ENCODE assay signal across 14 mouse cellular contexts in the genomic region with DNA sequence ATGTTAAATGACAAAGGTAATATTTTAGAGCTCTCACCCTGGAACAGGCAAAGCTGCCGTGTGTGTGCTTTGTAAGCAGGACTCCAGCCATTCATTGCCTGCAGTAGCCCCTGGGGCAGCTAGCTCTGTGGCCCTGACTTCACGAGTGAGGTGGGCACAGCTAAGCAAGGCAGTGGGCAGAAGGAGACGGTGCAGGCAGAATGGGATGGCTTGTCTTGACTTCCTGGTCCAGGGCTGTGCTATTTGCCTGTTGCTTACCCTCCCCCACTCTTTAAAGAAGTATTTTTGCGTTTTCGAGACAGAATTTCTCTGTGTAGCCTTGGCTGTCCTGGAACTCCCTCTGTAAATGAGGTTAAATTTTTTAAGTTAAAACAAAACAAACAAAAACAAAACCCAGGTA. TPM values are rescaled to one million over a fixed set of nuclear protein-coding genes. Genes with fewer than 3 reads are reported as not detected.
DNase-seq lines count a peak whose midpoint lies in the region; ATAC-seq and TF ChIP-seq lines count a peak whose summit lies in the region.
"Had no signal": no experiment of that assay in that cellular context is flagged by ENCODE, and none has a peak within 500 bp of the region (broad histone marks: within the 10 kb centered on the region; RNA-seq: fewer than 3 reads in every experiment).

No protein-coding gene starts in this region.

- WGBS in embryonic facial prominence, embryonic 13.5 days: 48% methylated on average over 5 of the region's 5 CpGs
- 64% methylated on average over 5 of the region's 5 CpGs for WGBS in embryonic facial prominence, embryonic 10.5 days
- WGBS in liver, adult 2 months: 61% methylated on average over 5 of the region's 5 CpGs
- WGBS in embryonic facial prominence, embryonic 14.5 days: 51% methylated on average over 5 of the region's 5 CpGs

- H3ac ChIP-seq in myocyte (ENCODE audit: control insufficient read depth, insufficient read length): no peak overlapping the region

- no peaks in the 10 kb centered on the region for H3K79me2 ChIP-seq in liver, adult 2 months (ENCODE audit: control insufficient read depth, insufficient read depth, low read length)
- no peaks in the 10 kb centered on the region for H3K79me2 ChIP-seq in myocyte (ENCODE audit: control insufficient read depth, insufficient read depth)

- no peaks in the 10 kb centered on the region for H3K36me3 ChIP-seq in embryonic facial prominence, embryonic 13.5 days
- H3K36me3 ChIP-seq in embryonic facial prominence, embryonic 10.5 days (replicated peaks): no peaks in the 10 kb centered on the region
- no peaks in the 10 kb centered on the region for H3K36me3 ChIP-seq in liver, adult 2 months (ENCODE audit: control insufficient read depth, insufficient read depth, low read length)
- no peaks in the 10 kb centered on the region for H3K36me3 ChIP-seq in embryonic facial prominence, embryonic 14.5 days (ENCODE audit: control insufficient read depth, insufficient read depth, low read length)
- no peaks in the 10 kb centered on the region for H3K36me3 ChIP-seq in myocyte (ENCODE audit: control insufficient read depth, insufficient read depth)
- H3K36me3 ChIP-seq: forebrain, embryonic 15.5 days; limb, embryonic 10.5 days had no signal

- no peak for ATAC-seq in embryonic facial prominence, embryonic 13.5 days (ENCODE audit: insufficient number of reproducible peaks, insufficient read depth, low FRiP score, low TSS enrichment, low read depth)
- no peak for ATAC-seq in embryonic facial prominence, embryonic 14.5 days (ENCODE audit: low read depth)
- ATAC-seq: forebrain, embryonic 15.5 days had no signal

- no peak for DNase-seq in embryonic facial prominence, embryonic 10.5 days (ENCODE audit: low spot score)
- no peak for DNase-seq in liver, adult 2 months (ENCODE audit: extremely low read depth, low read depth, low spot score)
- DNase-seq in liver: no peak
- DNase-seq in embryonic facial prominence, embryonic 14.5 days (ENCODE audit: low spot score): no peak
- no peak for DNase-seq in urinary bladder, postnatal 36 days (ENCODE audit: low spot score in 2 of 2)
- no peak for DNase-seq in cerebellum, postnatal 36 days
- DNase-seq: adrenal gland, adult 8-10 months; cerebellum, adult 11 months; gastrocnemius, postnatal 25 days; kidney, adult 11 months had no signal

- no peak overlapping the region; the same call in 1 of the 2 replicates for H3K27ac ChIP-seq in embryonic facial prominence, embryonic 13.5 days
- no peak overlapping the region for H3K27ac ChIP-seq in embryonic facial prominence, embryonic 10.5 days (replicated peaks)
- no peak overlapping the region for H3K27ac ChIP-seq in liver, adult 2 months (replicated peaks; ENCODE audit: insufficient read depth, low read depth, low read length)
- H3K27ac ChIP-seq in embryonic facial prominence, embryonic 14.5 days (replicated peaks; ENCODE audit: low read depth, low read length): no peak overlapping the region
- H3K27ac ChIP-seq: forebrain, embryonic 15.5 days; limb, embryonic 10.5 days had no signal

- H3K27me3 ChIP-seq in embryonic facial prominence, embryonic 13.5 days: no peaks in the 10 kb centered on the region; the same call in 1 of the 2 replicates
- H3K27me3 ChIP-seq in embryonic facial prominence, embryonic 10.5 days (replicated peaks; ENCODE audit: low read depth, poor library complexity, severe bottlenecking): no peaks in the 10 kb centered on the region
- H3K27me3 ChIP-seq in liver, adult 2 months (ENCODE audit: control insufficient read depth, insufficient read depth, low read length): no peaks in the 10 kb centered on the region
- no peaks in the 10 kb centered on the region for H3K27me3 ChIP-seq in embryonic facial prominence, embryonic 14.5 days (replicated peaks; ENCODE audit: control insufficient read depth, insufficient read depth, low read length)
- no peaks in the 10 kb centered on the region for H3K27me3 ChIP-seq in myocyte (ENCODE audit: control insufficient read depth, insufficient read depth, insufficient read length)
- H3K27me3 ChIP-seq: forebrain, embryonic 15.5 days had no signal

- no peak for TF ChIP-seq POLR2A in liver, adult 2 months (IDR thresholded peaks at IDR 0.05; ENCODE audit: extremely low read depth, insufficient read depth, low read length)
- TF ChIP-seq POLR2A in myocyte (IDR thresholded peaks at IDR 0.05; ENCODE audit: insufficient read length, low read depth): no peak

- peak overlapping the region; percentile 42; the same call in 1 of the 2 replicates for H3K4me2 ChIP-seq in embryonic facial prominence, embryonic 13.5 days
- H3K4me2 ChIP-seq in embryonic facial prominence, embryonic 14.5 days (ENCODE audit: low read depth, low read length): peak overlapping the region; percentile 41; the same call in 1 of the 2 replicates
- H3K4me2 ChIP-seq in myocyte (ENCODE audit: low read depth): peak overlapping the region; percentile 79
- H3K4me2 ChIP-seq: forebrain, embryonic 15.5 days had no signal

- no peak overlapping the region for H3K4me3 ChIP-seq in embryonic facial prominence, embryonic 13.5 days
- no peak overlapping the region for H3K4me3 ChIP-seq in embryonic facial prominence, embryonic 10.5 days
- H3K4me3 ChIP-seq in liver, adult 2 months (ENCODE audit: insufficient read depth, low read depth, low read length): peak overlapping the region; percentile 12; the same call in 1 of the 2 replicates
- no peak overlapping the region; the same call in 1 of the 2 replicates for H3K4me3 ChIP-seq in embryonic facial prominence, embryonic 14.5 days (ENCODE audit: low read depth, low read length)
- H3K4me3 ChIP-seq in myocyte: no peak overlapping the region
- H3K4me3 ChIP-seq: forebrain, embryonic 15.5 days; limb, embryonic 10.5 days had no signal

- TF ChIP-seq CTCF in liver, adult 2 months (IDR thresholded peaks at IDR 0.05; ENCODE audit: low read depth, low read length): no peak

- no peaks in the 10 kb centered on the region for H3K9me3 ChIP-seq in embryonic facial prominence, embryonic 13.5 days
- H3K9me3 ChIP-seq in embryonic facial prominence, embryonic 10.5 days: no peaks in the 10 kb centered on the region
- no peaks in the 10 kb centered on the region for H3K9me3 ChIP-seq in embryonic facial prominence, embryonic 14.5 days (ENCODE audit: control insufficient read depth, low read length)
- H3K9me3 ChIP-seq: forebrain, embryonic 15.5 days; limb, embryonic 10.5 days had no signal

- H3K4me1 ChIP-seq in embryonic facial prominence, embryonic 13.5 days: peaks cover 37% of the 10 kb centered on the region
- H3K4me1 ChIP-seq in embryonic facial prominence, embryonic 10.5 days: peaks cover 21% of the 10 kb centered on the region
- no peaks in the 10 kb centered on the region for H3K4me1 ChIP-seq in liver, adult 2 months (ENCODE audit: control insufficient read depth, insufficient read depth, low read length)
- peaks cover 25% of the 10 kb centered on the region for H3K4me1 ChIP-seq in embryonic facial prominence, embryonic 14.5 days (ENCODE audit: control insufficient read depth, insufficient read depth, low read length)

- no peak overlapping the region for H3K9ac ChIP-seq in embryonic facial prominence, embryonic 13.5 days
- H3K9ac ChIP-seq in liver, adult 2 months (ENCODE audit: low read depth, low read length): no peak overlapping the region
- H3K9ac ChIP-seq in embryonic facial prominence, embryonic 14.5 days (ENCODE audit: low read depth, low read length): no peak overlapping the region
- H3K9ac ChIP-seq: forebrain, embryonic 15.5 days had no signal

TF ChIP-seq in myocyte, 11 proteins besides CTCF, POLR2A, EP300 and RAD21:
- TF ChIP-seq MYOG (IDR thresholded peaks at IDR 0.05; ENCODE audit: control insufficient read depth in 1 of 3, insufficient read depth in 1 of 3, insufficient read length in 2 of 3, low read depth in 2 of 3): no peak
- TF ChIP-seq SRF (IDR thresholded peaks at IDR 0.05; ENCODE audit: control insufficient read depth, insufficient read length, low read depth): no peak
- TF ChIP-seq CEBPB (IDR thresholded peaks at IDR 0.05; ENCODE audit: insufficient read depth, poor library complexity, severe bottlenecking): no peak
- no peak for TF ChIP-seq REST (IDR thresholded peaks at IDR 0.05; ENCODE audit: insufficient read depth, insufficient read length)
- no peak for TF ChIP-seq USF1 (IDR thresholded peaks at IDR 0.05; ENCODE audit: low read depth)
- TF ChIP-seq TCF12 (IDR thresholded peaks at IDR 0.05; ENCODE audit: insufficient read depth, poor library complexity, severe bottlenecking): no peak
- no peak for TF ChIP-seq TCF3 (IDR thresholded peaks at IDR 0.05; ENCODE audit: insufficient read length, low read depth)
- TF ChIP-seq POLR2AphosphoS2 (IDR thresholded peaks at IDR 0.05; ENCODE audit: insufficient read length, low read depth): no peak
- no peak for TF ChIP-seq MAX (IDR thresholded peaks at IDR 0.05; ENCODE audit: low read depth)
- no peak for TF ChIP-seq E2F4 (IDR thresholded peaks at IDR 0.05; ENCODE audit: insufficient read depth)
- TF ChIP-seq MYOD1 (IDR thresholded peaks at IDR 0.05; ENCODE audit: control insufficient read depth in 1 of 3, insufficient read length in 2 of 3, low read depth in 2 of 3): no peak

RNA-seq across cellular contexts. Expression of a gene that starts 50.1 kb away (rescaled TPM):
- 14.1 and 14.5 TPM in 2 replicates for polyA plus RNA-seq in embryonic facial prominence, embryonic 13.5 days (2015; fragmentation: Nextera tagmentation; extraction: Ambion mirVana)
- polyA plus RNA-seq in embryonic facial prominence, embryonic 10.5 days (2016; fragmentation: Nextera tagmentation; extraction: Ambion mirVana): 14.9 and 15.3 TPM in 2 replicates
- 1.1 and 1.4 TPM in 2 replicates for total RNA-seq in liver, adult 2 months (2014; rRNA removed)
- polyA plus RNA-seq in liver, adult 2 months (2012; rRNA removed): 0.49 and 0.52 TPM in 2 replicates
- polyA plus RNA-seq in embryonic facial prominence, embryonic 14.5 days (2014; fragmentation: Nextera tagmentation; extraction: Ambion mirVana): 10.4 and 13.5 TPM in 2 replicates
- 27.7 TPM for polyA plus RNA-seq in myocyte (2012; fragmentation: generic; extraction: Trizol)
